Mouse (Mus musculus) T-helper 2 cell (primary cell): Measurements from ENCODE around the gene S100pbp.

ENCODE experiments used
- in situ Hi-C: fragments of 300-600 bp; cut with MboI, MseI; formaldehyde crosslinking; loops from one replicate; pipeline ENCODE4 v1.15.1; 2025; ENCODE audit warnings: high pct_unique_total_duplicates

S100pbp gene

DNA sequence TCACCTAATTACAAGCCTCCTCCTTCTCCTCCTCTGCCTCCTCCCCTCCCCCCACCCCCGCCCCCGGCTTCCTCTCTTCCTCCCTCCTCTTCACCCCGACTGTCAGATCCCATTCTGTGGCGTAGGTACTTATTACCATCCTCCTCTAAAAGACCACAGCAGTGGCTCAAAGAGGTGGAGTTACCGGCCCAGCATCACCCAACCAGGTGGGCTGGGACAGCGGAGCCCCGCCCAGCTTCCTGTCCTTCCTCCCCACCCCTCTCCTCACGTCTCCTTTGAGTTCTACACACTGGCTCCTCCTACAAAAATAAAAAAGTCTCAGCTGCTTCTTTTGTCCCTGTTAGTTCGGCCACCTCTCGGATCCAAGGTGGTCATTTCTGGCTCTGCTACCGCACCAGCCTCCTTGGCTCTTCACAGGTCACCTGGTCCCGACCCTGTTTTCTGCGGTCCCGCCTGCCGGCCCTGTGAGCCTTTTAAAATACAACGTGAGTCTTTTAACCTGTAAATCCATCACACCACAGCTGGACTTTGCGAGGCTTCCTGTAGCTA, 58.7 kb downstream of the S100pbp start:
- in situ Hi-C loops = no loop called here

- in situ Hi-C loops = no loop called here
Observed at GRCm38 (mm10) chr4:129130149-129130548, 59.4 kb downstream of the S100pbp start.

GRCm38 (mm10) chr4:129129387-129129786, 60.1 kb downstream of the S100pbp start:
- in situ Hi-C loops = no loop called here

DNA sequence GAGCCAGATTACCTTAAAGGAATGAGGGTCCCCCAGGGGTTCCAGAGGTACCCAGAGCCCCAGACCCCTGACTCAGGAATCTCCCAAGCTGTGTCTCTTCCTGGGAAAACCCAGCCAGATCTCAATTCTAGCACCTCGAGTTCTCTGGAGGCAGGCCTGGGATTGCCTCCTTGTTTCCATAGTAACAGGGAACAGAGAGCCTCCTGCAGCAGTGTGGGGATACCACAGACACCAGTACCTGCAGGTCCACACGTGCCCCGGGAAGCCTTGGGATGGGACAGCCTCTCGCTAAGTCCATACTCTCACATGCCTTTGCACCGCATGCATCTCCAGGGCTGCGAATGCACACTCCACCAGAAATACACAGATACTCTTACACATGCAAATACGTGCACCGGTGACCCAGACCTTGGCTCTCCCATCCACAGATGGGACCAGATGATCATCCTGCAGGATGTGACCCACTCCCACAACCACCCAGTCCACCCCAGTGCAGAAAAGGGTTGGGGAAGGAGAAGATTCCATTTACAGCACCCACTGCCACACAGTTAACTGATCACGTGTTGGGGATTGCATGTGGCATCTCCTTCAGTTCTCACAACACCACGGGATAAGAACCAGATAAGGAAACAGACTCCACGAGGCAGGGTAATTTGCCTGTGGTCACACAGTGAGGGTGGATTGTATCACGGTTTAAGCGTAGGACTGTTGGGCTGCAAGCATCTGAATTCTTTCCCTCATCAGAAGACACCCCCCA, 60.8 kb downstream of the S100pbp start:
- in situ Hi-C loops = no loop called here

GRCm38 (mm10) chr4:129125736-129126451, 63.6 kb downstream of the S100pbp start:
- in situ Hi-C loops = no loop called here

- in situ Hi-C loops = no loop called here
Observed at GRCm38 (mm10) chr4:129124652-129125146, 64.8 kb downstream of the S100pbp start.

DNA sequence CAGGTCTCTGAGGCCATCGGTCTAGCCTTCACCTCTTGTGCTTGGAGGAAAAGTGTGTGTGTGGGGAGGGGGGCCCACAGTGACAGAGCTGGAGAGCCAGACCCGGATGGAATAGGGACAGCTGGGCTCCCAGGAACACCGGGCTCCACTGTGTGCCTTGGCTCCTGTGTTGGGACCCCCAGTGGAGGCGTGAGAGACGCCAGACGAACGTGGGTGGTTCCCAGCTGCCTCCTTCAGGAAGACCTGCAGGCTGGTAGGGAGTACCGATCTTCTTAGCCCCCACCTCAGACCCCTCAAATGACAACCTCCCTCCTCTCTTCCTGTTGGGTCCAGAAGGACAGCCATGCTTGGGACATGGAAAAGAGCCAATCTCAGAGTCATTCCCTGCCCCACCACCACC, 66.8 kb downstream of the S100pbp start:
- in situ Hi-C loops = no loop called here

DNA sequence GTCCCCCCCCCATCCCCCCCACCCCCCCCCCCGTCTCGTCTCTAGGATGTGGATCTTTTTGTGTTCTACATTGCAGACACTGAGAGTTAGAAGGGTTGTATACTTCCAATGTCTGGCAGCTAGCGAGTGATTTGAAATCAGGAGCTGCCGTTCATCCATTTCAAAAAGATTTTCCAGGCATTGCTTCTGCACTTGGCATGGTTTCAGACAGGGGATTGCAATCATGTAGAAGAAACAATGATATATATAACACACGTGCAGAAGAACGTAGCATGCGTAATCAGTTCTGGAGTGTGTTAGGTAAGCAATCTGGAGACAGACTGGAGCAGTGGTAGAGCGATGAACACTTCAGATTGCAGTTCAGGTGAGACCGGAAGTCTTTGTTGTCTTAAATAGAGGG, 67.4 kb downstream of the S100pbp start:
- in situ Hi-C loops = no loop called here

- in situ Hi-C loops = no loop called here
Observed at GRCm38 (mm10) chr4:129121569-129122086, 67.9 kb downstream of the S100pbp start, which contains the start of gene Hpca. TSS of gene Hpca (minus strand) at chr4:129122036.

DNA sequence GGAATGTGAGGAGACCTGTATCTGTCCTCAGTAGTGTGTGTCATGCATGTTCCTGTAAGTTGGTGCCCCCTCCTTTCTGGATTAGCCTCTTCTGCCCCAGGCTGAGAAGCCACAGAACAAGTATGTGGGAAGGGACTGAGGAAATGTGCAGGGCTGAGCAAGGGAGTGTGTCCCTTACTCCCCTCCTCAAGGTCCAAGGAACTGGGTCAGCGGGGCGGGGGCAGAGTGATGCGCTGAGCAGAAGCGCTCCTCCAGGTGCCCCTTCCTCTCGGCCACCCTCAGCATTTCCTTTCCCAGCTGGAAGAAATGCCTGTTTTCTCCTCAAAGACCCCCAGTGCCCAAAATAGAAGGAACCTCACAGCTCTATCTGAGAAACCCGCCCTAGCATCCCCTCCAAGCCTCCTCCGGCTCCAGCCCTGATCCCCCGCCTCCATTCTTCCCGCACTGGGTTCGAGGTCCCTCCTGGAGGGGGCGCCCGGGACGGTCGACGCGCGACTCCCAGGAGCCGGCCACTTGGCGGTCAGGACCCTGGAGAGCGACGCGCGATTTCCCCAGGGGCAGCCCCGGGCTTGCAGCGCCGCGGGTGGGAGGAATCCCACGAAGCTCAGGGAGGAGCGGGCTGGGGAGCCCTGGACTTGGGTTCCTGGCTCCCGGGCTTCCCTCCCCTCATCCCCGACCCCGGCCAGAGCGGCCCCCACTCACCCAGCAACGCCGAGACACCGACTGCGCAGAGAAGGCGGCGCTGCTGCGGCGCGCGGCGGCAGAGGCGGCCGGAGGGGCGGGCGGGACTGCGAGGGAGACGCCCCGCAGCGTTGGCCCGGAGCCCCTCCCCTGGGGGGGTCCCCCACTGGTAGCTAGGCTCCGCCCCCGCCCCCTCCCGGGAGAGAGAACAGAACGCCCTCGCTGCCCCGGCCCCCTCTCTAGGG, 68.7 kb downstream of the S100pbp start:
- in situ Hi-C loops = no loop called here

GRCm38 (mm10) chr4:129119708-129120107, 69.8 kb downstream of the S100pbp start:
- in situ Hi-C loops = no loop called here

GRCm38 (mm10) chr4:129117720-129118510, 71.6 kb downstream of the S100pbp start:
- in situ Hi-C loops = no loop called here

DNA sequence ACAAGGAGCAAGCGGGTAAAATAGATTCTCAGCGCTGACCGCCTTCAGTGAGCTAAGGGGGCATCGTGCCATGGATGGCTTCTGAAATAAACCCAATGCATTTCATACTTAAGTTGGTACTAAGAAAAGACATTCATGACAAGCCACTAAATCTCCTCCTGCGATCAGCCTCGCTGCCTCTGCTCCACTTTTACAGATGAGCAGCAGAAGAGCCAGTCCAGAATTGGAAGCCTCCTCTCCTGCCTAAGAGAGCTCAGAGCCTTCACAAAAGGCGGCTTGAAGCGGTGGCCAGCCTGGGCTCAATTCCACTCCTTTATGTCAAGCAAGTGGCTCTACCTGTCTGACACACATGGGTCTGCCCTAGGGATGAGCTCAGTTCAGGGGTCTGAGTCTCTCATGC, 72.8 kb downstream of the S100pbp start:
- in situ Hi-C loops = no loop called here

- in situ Hi-C loops = no loop called here
Observed at GRCm38 (mm10) chr4:129113083-129113988, 76.2 kb downstream of the S100pbp start.

DNA sequence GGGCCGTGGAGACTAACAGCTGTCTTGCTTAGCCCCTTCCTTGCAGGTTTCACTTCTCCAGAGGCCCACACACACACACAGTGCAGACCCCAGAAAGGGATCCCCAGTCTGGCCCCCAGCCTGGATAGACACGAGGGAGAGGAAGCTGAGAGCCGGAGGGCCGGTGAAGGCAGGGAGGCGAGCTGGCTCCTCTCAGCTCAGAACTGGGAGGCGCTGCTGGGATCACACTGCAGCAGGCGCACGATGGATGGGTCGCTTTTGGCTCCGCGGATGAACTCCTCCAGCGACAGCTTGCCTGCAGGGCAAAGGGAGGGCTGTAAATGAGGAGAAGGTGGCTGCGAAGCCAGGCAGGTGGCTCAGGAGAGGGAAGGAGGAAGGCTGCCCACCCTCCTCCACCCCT, 77.3 kb downstream of the S100pbp start:
- in situ Hi-C loops = no loop called here

DNA sequence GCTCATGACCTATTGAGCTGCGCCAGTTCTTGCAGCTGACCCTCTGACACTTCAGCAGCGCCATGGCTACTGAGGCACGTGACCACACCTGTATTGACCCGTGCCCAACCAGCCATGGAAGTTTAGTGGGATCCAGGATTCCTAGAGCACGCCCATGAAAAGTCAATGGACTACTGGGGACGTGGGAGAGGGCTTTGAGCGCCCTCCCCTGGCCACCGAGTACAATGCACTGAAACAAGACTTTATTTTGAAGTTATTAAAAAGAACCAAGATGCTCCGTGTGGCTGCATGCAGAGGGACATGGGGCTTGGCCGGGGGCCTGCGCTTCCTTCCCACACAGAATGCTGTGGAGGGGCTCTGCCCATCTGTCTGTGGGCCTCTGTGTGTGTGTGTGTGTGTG, 78.2 kb downstream of the S100pbp start:
- in situ Hi-C loops = no loop called here

DNA sequence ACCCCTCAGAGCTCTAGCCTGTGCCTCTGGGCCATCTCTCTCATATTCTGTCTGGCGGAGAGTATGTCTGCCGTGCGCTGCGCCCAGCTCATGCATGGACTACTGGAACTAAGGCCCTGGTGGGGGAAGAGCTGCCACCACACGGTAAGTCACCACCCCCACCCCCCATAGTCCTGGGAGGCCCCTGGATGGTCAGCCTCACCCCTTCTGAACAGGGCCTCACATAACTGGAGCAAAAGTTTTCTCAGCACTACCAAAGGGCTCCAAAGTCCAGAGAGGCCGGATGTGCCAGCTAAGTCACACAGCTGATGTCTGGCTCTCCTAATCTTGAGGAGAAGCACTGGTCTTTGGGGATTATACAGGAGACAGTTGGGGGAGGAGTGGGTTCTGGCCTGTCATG, 78.7 kb downstream of the S100pbp start:
- in situ Hi-C loops = no loop called here

DNA sequence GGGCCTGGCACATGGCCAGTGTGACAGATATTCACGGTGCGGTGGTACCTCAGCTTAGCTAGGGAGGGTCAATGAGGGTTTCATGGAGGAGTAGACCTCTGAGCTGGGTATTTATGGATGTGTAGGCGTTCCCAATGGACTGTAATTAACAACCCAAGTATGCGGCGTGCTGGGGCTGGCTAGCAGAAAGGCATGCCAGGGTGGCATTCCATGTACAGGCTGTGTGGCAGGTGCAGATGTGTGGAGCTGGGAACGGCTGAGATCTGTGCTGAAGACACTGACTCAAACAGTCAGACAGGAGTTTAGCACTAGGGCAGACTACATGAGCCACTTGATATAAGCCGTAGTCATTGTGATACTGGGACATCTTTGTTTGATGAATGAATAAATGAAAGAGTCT, 80.9 kb downstream of the S100pbp start:
- in situ Hi-C loops = no loop called here

DNA sequence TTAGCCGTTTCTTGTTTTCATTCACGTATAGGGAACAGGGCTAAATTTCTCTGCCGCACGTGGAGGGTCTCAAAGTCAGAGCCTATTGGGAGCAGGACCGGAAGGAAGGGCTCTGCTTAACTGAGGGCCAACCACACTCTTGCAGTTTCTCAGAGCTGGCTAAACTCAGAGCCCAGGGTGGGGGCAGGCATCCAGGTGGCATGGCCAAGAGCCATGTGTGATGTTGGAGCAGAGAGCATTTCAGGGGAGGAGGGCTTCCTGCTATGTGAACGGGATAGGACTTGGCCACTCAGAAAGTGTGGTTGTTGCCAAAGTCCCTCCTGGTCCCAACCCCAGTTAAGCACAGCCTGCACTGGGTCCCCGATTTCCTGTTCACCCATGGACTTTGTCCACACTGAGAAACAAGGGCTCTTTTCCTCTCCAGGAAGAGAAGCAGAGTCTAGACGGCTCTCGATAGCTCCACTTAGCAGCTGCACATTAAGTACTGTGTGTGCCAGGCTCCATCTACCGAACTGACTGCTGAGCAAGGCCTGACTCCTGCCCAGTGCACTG, 82.1 kb downstream of the S100pbp start:
- in situ Hi-C loops = no loop called here
